Mouse (Mus musculus): ENCODE data around the gene Adam10.

GRCm38 (mm10) chr9:70691772-70692693 lies 13.2 kb downstream of the Adam10 start:
- TF ChIP-seq CTCF (IDR thresholded peaks at IDR 0.05; ENCODE audit: extremely low read depth, insufficient read depth, insufficient read length, insufficient replicate concordance) = no peak
- no peak for TF ChIP-seq POLR2A (IDR thresholded peaks at IDR 0.05; ENCODE audit: low read depth, low read length)
